Mouse (Mus musculus): ENCODE data around the gene Baiap2l2. TPM values are rescaled to one million over a fixed set of nuclear protein-coding genes. Genes with fewer than 3 reads are reported as not detected.

Baiap2l2 gene
- polyA plus RNA-seq (2015; fragmentation: Nextera tagmentation; extraction: Ambion mirVana): 1.3 and 3.6 TPM in 2 replicates

DNA sequence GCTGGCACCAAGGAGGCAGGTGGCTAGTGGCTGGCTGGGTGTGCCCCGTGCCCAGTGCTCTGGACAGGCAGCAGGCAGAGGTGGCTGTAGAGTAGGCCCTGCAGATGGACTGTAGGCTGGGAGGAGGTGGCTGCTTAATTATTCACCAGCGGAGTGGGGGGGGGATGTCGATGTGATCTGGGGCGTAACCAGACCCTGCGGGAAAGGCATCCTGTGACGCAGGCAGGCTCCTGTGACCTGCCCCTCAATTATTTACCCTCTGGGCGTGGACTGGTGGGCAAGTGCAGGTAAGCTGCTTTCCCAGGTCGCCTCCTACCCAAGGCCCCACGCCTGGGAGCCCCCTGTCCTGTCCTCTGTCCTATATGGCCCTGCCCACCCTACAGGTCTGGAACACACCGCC is at the start of gene Baiap2l2:
Baiap2l2 (minus strand) TSS at position 139 of the 400 bp plus-strand sequence.
- H3K4me1 ChIP-seq (ENCODE audit: control insufficient read depth, insufficient read depth, low read length): no peaks in the 10 kb centered on the region
- no peak within 1 kb of the TSS for H3K4me3 ChIP-seq (ENCODE audit: low read depth, low read length)
- H3K4me2 ChIP-seq (ENCODE audit: low read length): no peak within 1 kb of the TSS
- ATAC-seq: no peak
- H3K36me3 ChIP-seq (ENCODE audit: control insufficient read depth, insufficient read depth, low read length): 0 out of 2 replicates have a peak, but pooled peaks cover 2% of the 10 kb centered on the region
- H3K27me3 ChIP-seq (ENCODE audit: control insufficient read depth, insufficient read depth, low read depth, low read length): no peaks in the 10 kb centered on the region
- H3K9me3 ChIP-seq (replicated peaks; ENCODE audit: control insufficient read depth, low read length, poor library complexity, severe bottlenecking): no peaks in the 10 kb centered on the region
- no peak within 1 kb of the TSS for H3K9ac ChIP-seq (ENCODE audit: low read depth, low read length)
- no peak within 1 kb of the TSS for H3K27ac ChIP-seq (ENCODE audit: low read length)
- 76% methylated on average over 8 of the region's 10 CpGs for WGBS

DNA sequence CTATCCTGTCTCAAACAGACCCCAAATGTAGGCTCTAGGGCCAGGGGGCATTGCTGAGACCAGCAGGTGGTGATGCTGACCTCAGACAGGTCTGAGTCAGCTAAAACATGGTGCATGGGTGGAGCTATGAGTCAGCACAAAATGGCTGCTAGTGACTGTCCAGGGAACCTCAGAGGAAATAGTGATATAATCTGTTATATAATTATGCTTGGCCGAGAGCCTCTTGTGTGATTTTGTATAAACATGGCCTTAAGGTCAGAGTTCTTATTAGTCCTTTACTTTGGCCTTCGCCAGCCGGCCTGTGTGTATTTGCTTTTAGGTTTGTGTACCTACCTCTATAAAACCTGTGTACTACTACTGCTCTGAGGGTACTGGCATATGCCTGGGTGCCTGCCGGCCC is 48.1 kb upstream of the Baiap2l2 start:
- 89% methylated on average over 4 of the region's 4 CpGs for WGBS
- ATAC-seq: no peak
- Histone ChIP-seq H3K9me3 (replicated peaks; ENCODE audit: control insufficient read depth, low read length, poor library complexity, severe bottlenecking) (no peaks in the 10 kb centered on the region), H3K4me1 (ENCODE audit: control insufficient read depth, insufficient read depth, low read length) (no peaks in the 10 kb centered on the region), H3K4me3 (ENCODE audit: low read depth, low read length) (no peak overlapping the region), H3K27ac (ENCODE audit: low read length) (no peak overlapping the region), H3K9ac (ENCODE audit: low read depth, low read length) (no peak overlapping the region), H3K36me3 (ENCODE audit: control insufficient read depth, insufficient read depth, low read length) (no peaks in the 10 kb centered on the region), H3K4me2 (ENCODE audit: low read length) (no peak overlapping the region), H3K27me3 (ENCODE audit: control insufficient read depth, insufficient read depth, low read depth, low read length) (no peaks in the 10 kb centered on the region)

DNA sequence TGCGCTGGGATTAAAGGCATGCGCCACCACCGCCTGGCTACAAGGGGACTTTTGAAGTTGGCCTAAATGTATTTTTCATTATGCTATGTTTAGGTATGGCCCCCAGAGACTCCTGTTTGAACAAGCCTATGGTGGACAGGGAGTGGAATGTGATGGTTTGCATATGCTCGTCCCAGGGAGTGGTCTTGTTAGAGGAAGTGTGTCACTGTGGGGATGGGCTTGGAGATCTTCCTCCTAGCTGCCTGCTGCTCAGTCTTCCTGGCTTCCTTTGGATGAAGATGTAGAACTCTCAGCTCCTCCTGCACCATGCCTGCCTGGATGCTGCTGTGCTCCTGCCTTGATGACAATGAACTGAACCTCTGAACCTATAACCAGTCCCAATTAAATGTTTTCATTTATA is 45.2 kb upstream of the Baiap2l2 start:
- 78% methylated on average over 4 of the region's 4 CpGs for WGBS

DNA sequence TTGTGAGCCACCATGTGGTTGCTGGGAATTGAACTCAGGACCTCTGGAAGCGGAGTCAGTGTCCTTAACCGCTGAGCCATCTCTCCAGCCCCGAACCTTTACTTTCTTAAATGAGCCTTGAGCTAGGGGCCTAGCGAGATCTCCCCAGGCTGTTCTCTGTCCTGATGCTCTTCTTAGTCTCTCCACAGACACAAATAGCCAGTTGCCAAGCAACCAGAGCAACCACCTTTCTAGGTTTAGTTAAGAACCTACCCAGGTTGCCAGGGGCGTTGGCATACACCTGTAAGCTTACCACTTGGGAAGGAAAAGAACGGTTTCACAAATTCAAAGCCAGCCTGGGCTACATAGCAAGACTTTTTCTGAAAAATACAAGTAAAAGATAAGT is 44.6 kb upstream of the Baiap2l2 start:
- no peak overlapping the region for H3K4me3 ChIP-seq (ENCODE audit: low read depth, low read length)
- H3K27ac ChIP-seq (ENCODE audit: low read length): no peak overlapping the region
- H3K4me1 ChIP-seq (ENCODE audit: control insufficient read depth, insufficient read depth, low read length): peaks cover 14% of the 10 kb centered on the region
- no peak overlapping the region for H3K9ac ChIP-seq (ENCODE audit: low read depth, low read length)
- H3K27me3 ChIP-seq (ENCODE audit: control insufficient read depth, insufficient read depth, low read depth, low read length): no peaks in the 10 kb centered on the region
- no peaks in the 10 kb centered on the region for H3K9me3 ChIP-seq (replicated peaks; ENCODE audit: control insufficient read depth, low read length, poor library complexity, severe bottlenecking)
- 85% methylated on average over 6 of the region's 6 CpGs for WGBS
- no peak overlapping the region for H3K4me2 ChIP-seq (ENCODE audit: low read length)
- H3K36me3 ChIP-seq (ENCODE audit: control insufficient read depth, insufficient read depth, low read length): no peaks in the 10 kb centered on the region
- no peak for ATAC-seq

More for the DNA sequence above, 45.2 kb upstream of the Baiap2l2 start:
- H3K36me3 ChIP-seq (ENCODE audit: control insufficient read depth, insufficient read depth, low read length): no peaks in the 10 kb centered on the region
- peaks cover 14% of the 10 kb centered on the region for H3K4me1 ChIP-seq (ENCODE audit: control insufficient read depth, insufficient read depth, low read length)
- no peak overlapping the region for H3K4me3 ChIP-seq (ENCODE audit: low read depth, low read length)
- H3K27me3 ChIP-seq (ENCODE audit: control insufficient read depth, insufficient read depth, low read depth, low read length): no peaks in the 10 kb centered on the region
- ATAC-seq: no peak
- no peak overlapping the region for H3K4me2 ChIP-seq (ENCODE audit: low read length)
- no peak overlapping the region for H3K27ac ChIP-seq (ENCODE audit: low read length)
- H3K9ac ChIP-seq (ENCODE audit: low read depth, low read length): no peak overlapping the region
- no peaks in the 10 kb centered on the region for H3K9me3 ChIP-seq (replicated peaks; ENCODE audit: control insufficient read depth, low read length, poor library complexity, severe bottlenecking)

DNA sequence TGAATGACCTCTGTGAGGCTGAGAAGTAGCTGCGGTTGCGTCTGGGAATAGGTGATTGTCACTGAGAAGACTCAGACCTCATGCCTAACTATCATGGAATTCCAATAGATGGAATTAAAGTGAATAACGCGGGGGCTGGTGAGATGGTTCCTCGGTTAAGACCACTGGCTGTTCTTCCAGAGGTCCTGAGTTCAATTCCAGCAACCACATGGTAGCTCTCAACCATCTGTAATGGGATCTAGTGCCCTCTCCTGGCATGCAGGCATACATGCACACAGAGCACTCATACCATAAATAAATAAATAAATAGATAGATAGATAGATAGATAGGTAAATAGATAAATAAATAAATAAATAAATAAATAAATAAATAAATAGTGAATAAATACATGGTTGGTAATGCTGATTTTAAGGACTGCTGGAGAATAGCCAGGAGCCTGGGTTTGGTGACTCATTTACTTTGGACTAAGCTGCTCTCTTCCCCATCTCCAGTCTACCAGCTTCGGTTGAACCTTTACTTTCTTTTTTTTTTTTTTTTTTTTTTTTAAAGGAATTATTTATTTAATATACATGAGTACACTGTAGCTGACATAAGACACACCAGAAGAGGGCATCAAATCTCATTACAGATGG is 44.1 kb upstream of the Baiap2l2 start:
- WGBS: 98% methylated on average over 6 of the region's 6 CpGs
- ATAC-seq: no peak
- Histone ChIP-seq H3K27ac (ENCODE audit: low read length) (no peak overlapping the region), H3K4me2 (ENCODE audit: low read length) (no peak overlapping the region), H3K36me3 (ENCODE audit: control insufficient read depth, insufficient read depth, low read length) (no peaks in the 10 kb centered on the region), H3K4me1 (ENCODE audit: control insufficient read depth, insufficient read depth, low read length) (peaks cover 14% of the 10 kb centered on the region), H3K27me3 (ENCODE audit: control insufficient read depth, insufficient read depth, low read depth, low read length) (no peaks in the 10 kb centered on the region), H3K9ac (ENCODE audit: low read depth, low read length) (no peak overlapping the region), H3K9me3 (replicated peaks; ENCODE audit: control insufficient read depth, low read length, poor library complexity, severe bottlenecking) (no peaks in the 10 kb centered on the region), H3K4me3 (ENCODE audit: low read depth, low read length) (no peak overlapping the region)

DNA sequence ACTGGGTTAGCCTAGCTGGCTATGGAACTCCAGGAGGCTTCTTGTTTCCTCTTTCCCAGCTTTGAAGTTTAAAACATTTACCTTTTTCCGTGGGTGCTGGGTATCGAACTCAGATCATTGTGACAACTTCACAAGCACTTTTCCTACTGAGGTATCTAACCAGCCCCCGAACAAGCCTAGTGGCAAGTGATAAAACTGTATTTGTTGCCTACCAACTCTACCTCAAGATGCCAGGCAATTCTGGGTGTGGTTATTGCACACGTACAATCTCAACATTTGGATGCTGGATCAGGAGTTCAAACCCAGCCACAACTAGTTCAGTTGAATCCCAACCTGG is 43.6 kb upstream of the Baiap2l2 start:
- no peak overlapping the region for H3K27ac ChIP-seq (ENCODE audit: low read length)

DNA sequence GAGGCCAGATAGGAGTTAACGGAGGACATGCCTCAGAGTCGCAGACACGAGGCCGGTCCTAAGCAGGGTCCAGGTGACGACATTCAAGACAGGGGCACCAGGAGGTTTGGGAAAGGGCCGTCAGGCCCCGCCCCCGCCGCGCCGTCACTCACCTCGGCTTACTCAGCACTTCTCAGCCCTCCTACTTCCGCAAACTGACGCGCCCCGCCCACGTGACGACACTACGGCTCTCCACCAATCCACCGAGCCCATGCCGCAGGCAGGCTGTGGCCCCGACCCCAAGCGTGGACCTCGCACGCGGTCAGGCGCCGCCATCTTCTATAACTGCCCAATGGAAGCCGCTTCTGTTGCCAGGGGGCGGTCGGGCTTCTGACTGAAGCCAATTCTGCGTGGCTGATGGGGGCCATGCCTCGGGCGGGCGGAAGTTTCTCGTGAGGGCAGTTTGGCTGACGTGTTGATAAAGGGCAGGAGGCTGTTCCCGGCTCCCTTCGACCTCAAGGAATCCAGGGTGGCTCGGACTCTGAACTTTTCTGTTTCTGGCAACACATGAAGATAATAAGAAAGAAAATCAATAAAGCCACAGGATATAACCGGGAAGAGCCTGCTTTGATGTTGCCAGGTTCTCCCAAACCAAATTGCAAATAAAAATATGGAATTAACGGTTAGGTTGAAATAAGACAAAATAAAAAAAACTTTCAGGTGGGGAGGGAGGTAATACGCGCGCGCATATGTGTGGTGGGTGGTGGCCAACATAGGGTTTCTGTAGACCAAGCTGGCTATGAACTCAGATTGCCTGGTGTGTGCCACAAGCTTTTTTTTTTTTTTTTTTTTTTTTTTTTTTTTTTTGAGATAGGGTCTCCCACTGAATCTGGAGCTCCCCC is 43.0 kb upstream of the Baiap2l2 start, which contains the start of gene Pla2g6:
Pla2g6 (minus strand) TSS at position 333 of the 881 bp plus-strand sequence.
- Histone ChIP-seq H3K4me1 (ENCODE audit: control insufficient read depth, insufficient read depth, low read length) (peaks cover 14% of the 10 kb centered on the region), H3K36me3 (ENCODE audit: control insufficient read depth, insufficient read depth, low read length) (no peaks in the 10 kb centered on the region), H3K27me3 (ENCODE audit: control insufficient read depth, insufficient read depth, low read depth, low read length) (no peaks in the 10 kb centered on the region), H3K9me3 (replicated peaks; ENCODE audit: control insufficient read depth, low read length, poor library complexity, severe bottlenecking) (no peaks in the 10 kb centered on the region), H3K27ac (ENCODE audit: low read length) (peak within 1 kb of the TSS; percentile 86), H3K4me3 (ENCODE audit: low read depth, low read length) (peak within 1 kb of the TSS; percentile 56), H3K9ac (ENCODE audit: low read depth, low read length) (peak within 1 kb of the TSS; percentile 64), H3K4me2 (ENCODE audit: low read length) (peak within 1 kb of the TSS; percentile 82)
- peak; percentile 96 for ATAC-seq
- 4% methylated on average over 46 of the region's 46 CpGs for WGBS

More for the DNA sequence above, 43.6 kb upstream of the Baiap2l2 start:
- H3K36me3 ChIP-seq (ENCODE audit: control insufficient read depth, insufficient read depth, low read length): no peaks in the 10 kb centered on the region
- no peaks in the 10 kb centered on the region for H3K9me3 ChIP-seq (replicated peaks; ENCODE audit: control insufficient read depth, low read length, poor library complexity, severe bottlenecking)
- H3K4me1 ChIP-seq (ENCODE audit: control insufficient read depth, insufficient read depth, low read length): peaks cover 14% of the 10 kb centered on the region
- no peak overlapping the region for H3K4me3 ChIP-seq (ENCODE audit: low read depth, low read length)
- 93% methylated on average over 4 of the region's 4 CpGs for WGBS
- H3K9ac ChIP-seq (ENCODE audit: low read depth, low read length): no peak overlapping the region
- no peaks in the 10 kb centered on the region for H3K27me3 ChIP-seq (ENCODE audit: control insufficient read depth, insufficient read depth, low read depth, low read length)
- no peak overlapping the region; the same call in 1 of the 2 replicates for H3K4me2 ChIP-seq (ENCODE audit: low read length)
- ATAC-seq: no peak

DNA sequence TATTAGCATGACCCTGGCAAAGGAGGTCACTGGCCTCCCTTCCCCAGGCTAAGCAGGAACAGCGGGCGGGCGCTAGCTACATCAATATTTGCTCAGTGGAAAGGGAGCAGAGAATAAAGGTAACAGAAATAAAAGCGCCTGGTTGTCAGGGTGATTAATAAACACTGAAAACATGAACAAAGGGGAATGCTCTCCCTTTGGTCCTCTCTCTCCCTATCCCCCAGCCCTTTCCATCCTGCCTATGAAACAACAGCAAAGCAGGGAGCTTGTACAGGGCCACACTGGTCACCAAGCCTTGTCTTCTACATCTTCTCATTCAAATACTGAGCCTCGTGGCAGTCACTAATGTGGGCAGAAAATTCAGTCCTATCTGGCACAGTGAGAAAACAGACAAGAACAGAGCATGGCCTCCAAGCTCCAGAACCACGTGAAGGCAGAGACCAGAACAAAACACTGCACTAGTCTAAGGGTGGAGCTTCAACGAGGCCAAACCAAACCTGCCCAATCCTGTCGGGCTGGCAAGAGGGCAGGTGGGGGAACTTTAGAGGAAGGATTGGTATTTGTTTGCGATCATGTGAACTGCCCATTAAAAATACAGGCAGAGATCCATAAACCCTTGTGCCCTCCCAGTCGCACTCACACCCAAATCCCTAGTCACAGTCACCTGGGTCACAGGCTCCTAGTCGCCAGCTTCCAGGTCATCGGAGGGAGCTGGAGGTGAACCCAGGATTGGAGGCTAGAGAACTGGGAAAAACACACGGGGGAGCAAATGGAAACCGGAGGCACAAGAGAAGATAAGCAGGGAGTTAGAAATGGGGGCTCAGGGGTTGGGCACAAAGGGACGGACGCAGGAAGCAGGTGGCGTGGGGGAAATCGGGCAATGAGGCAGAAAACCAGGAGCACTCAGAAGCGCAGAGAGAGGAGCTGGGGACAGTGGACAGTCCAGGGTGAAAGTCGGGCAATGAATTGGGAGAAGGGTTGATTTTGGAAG is 41.9 kb upstream of the Baiap2l2 start:
- ATAC-seq: no peak; the same call in 1 of the 2 replicates
- Histone ChIP-seq H3K36me3 (ENCODE audit: control insufficient read depth, insufficient read depth, low read length) (no peaks in the 10 kb centered on the region), H3K9me3 (replicated peaks; ENCODE audit: control insufficient read depth, low read length, poor library complexity, severe bottlenecking) (no peaks in the 10 kb centered on the region), H3K27me3 (ENCODE audit: control insufficient read depth, insufficient read depth, low read depth, low read length) (no peaks in the 10 kb centered on the region), H3K9ac (ENCODE audit: low read depth, low read length) (peak overlapping the region; percentile 64), H3K4me3 (ENCODE audit: low read depth, low read length) (peak overlapping the region; percentile 56), H3K4me1 (ENCODE audit: control insufficient read depth, insufficient read depth, low read length) (peaks cover 14% of the 10 kb centered on the region), H3K4me2 (ENCODE audit: low read length) (peak overlapping the region; percentile 82), H3K27ac (ENCODE audit: low read length) (peak overlapping the region; percentile 86)
- WGBS: 6% methylated on average over 20 of the region's 20 CpGs
